Mouse (Mus musculus) layer of hippocampus, adult 2 months (tissue): ENCODE measurements at regions not wholly inside any gene's neighbourhood (a gene's known extent, or its start where the extent isn't known, plus 50 kb on each side); places are given as distances from the start of the nearest gene placed in this dataset.

Experiments used
- DNase-seq, 2 experiments: peaks; one replicate each; pipeline ENCODE4 v3.0.0; 2022; ENCODE audit warnings: low spot score in 2 of 2
- H3K27ac ChIP-seq: fragments of 200-600 bp; 2 replicates; pipeline ENCODE4 v1.8.1; 2022
- H3K4me3 ChIP-seq: fragments of 200-600 bp; 2 replicates; pipeline ENCODE4 v1.8.1; 2022; ENCODE audit warnings: mild to moderate bottlenecking
- CTCF ChIP-seq: fragments of 200-600 bp; conservative IDR thresholded peaks from 2 replicates; pipeline ENCODE4 v1.8.1; 2022; ENCODE audit warnings: antibody characterized with exemption, mild to moderate bottlenecking, moderate library complexity

DNA sequence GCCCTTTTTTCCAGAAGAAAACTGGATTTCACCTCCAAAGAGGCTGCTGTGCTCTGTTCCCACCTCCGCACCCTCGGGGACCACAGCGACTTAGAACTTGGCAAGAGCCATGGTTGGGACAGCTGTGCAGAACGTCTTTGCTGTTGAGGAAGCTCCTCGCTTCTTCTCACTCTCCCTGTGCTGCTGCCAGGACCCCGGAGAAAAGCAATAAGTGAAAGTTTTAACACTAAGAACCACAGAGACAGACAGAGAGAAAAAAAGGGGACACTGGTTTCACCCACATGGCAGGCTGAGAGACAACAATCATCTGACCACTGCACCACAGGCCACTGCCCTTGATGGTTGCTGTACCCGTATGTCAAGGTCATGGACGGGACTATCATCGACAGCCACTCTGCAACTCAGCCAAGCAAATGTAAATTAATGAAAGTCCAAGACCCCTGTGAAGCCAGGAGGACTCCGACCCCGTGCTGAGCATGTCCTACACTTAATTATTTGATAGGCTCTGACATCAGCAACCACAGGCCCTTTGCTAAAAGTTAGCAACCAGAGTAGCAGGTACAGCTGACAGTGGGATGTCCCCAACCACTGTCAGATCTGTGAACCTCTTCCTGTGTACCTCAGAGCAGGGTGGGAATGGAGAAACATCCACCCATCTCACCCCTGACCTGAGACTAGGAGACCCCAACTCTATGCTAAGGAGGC, 253.9 kb downstream of the Bcl11b start:
- TF ChIP-seq CTCF: no peak
- no peak for DNase-seq
- Histone ChIP-seq H3K4me3 (no peak overlapping the region), H3K27ac (no peak overlapping the region)

DNA sequence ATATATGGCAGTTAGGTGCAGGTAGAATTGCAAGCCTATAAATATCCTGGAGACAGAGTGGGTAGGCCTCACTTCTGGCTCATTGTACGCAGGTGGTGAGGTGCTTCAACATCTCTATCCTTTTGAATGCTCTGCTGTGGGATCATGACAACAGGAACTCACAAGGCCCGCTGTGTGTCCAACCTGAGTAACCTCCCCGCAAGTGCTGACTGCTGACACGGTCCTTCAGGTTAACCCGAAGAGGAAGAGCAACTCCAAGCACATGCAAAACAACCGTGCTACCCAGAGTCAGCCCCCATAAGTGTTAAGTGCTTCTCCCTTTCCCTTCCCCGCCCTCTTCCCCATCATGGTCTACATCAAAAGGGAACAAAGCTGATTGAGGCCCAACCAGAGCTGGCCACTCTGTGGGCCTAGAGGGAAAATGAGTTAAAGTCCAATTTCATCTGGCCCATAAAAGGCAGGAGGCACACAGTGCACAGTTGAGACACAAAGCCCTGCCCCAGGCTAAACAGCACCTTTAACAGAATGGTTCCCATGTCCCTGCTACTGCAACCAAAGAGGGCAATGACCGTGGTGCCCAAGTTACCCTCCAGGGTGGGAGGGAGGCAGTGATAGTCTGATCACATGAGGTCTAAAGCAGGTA, 253.0 kb downstream of the Bcl11b start:
- H3K4me3 ChIP-seq: no peak overlapping the region
- no peak overlapping the region for H3K27ac ChIP-seq
- DNase-seq: no peak
- TF ChIP-seq CTCF: no peak

DNA sequence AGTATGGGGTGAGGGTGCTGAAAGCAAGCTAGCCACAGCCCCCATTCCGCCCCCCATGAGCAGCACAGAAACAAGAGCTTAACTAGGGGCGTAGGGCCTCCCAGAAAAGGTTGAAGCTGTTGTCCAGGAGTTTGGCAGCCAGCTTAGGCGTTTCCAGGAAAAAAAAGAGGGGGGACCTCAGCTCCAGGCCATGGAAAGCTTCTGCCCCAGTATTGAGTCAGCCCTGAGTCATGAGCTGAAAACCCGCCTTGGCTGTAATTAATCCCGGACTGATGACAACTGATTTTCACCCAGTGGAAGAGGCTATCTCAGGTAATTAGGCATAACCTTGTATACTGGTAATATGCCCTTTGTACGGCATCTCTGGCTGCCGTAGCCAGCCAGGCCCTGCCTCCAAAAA, 251.3 kb downstream of the Bcl11b start:
- H3K27ac ChIP-seq: no peak overlapping the region
- H3K4me3 ChIP-seq: no peak overlapping the region
- no peak for TF ChIP-seq CTCF
- no peak for DNase-seq

DNA sequence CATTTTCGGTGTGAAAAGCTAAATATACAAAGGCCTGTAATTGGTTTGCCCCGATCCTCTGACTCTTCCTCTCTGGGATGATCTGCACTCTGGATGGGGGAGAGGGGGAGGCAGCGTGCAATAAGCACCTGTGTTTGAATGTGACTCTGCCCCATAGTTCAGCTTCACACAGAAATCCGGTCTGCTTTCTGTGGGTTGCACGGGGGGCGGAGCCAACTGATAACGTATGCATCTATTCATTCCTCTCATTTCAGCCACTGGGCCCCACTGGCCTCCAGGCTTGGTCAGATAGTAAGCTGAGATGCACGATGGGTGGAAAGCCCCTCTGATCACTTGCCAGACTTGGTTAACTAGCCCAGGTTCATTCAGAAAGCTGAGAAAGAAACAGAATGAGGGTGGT, 250.8 kb downstream of the Bcl11b start:
- Histone ChIP-seq H3K4me3 (no peak overlapping the region), H3K27ac (no peak overlapping the region)
- no peak for TF ChIP-seq CTCF
- DNase-seq: no peak

DNA sequence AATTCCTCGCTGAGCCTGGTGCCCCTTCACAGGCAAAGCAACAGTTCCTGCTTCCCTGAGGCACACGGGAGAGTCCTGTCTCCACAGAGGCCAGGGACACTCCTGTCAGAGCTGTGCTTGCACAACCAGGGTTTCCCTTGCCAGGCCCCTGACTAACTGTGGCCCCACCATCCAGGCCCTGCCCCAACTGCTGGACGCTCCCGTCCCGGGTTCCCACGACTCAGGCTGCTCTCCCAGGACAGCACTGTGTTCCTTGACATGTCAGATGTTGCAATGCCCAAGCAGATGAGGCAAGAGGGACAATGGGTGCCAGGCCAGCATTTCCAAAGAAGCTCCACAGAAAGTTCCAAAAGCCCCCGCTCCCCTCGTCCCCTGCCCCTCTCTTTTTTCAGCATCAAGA, 250.4 kb downstream of the Bcl11b start:
- TF ChIP-seq CTCF: no peak
- DNase-seq: no peak
- Histone ChIP-seq H3K4me3 (no peak overlapping the region), H3K27ac (no peak overlapping the region)

DNA sequence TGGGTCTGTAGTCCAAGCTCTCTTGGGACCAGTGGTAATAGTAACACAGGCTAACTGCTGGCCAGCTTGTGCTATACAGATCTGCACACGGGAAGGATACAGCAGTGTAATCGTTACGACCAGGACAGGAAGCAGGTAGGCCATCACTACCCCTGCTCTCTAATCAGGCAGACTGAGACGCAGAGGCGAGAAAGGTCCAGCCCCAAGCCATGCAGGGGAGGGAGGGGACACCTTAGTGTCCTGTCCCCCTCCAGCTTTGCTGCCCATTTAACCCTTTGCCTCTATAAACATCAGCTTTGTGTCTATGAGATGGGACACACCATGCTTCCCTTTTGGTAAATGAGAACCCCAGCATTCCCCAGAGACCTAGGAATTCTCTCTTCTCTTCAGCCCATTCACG, 249.9 kb downstream of the Bcl11b start:
- TF ChIP-seq CTCF: no peak
- Histone ChIP-seq H3K27ac (no peak overlapping the region), H3K4me3 (no peak overlapping the region)
- DNase-seq: no peak

DNA sequence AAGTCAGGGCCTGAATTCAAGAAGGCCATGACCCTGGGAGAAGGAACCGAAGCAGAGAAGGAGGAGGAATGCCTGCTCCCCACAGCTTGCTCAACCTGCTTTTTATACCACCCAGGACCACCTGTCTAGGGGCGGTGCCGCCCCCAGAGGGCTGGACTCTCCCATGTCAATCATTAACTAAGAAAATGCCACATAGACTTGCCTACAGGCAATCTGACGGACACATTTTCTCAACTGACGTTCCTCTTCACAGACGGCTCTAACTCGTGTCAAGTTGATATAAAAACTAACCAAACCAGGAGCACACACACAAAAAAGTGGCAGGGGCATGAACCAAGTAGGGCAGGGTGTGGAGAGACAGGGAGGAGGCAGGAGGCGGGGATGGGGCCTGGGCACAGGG, 248.5 kb downstream of the Bcl11b start:
- TF ChIP-seq CTCF: no peak
- no peak for DNase-seq
- Histone ChIP-seq H3K4me3 (no peak overlapping the region), H3K27ac (no peak overlapping the region)

DNA sequence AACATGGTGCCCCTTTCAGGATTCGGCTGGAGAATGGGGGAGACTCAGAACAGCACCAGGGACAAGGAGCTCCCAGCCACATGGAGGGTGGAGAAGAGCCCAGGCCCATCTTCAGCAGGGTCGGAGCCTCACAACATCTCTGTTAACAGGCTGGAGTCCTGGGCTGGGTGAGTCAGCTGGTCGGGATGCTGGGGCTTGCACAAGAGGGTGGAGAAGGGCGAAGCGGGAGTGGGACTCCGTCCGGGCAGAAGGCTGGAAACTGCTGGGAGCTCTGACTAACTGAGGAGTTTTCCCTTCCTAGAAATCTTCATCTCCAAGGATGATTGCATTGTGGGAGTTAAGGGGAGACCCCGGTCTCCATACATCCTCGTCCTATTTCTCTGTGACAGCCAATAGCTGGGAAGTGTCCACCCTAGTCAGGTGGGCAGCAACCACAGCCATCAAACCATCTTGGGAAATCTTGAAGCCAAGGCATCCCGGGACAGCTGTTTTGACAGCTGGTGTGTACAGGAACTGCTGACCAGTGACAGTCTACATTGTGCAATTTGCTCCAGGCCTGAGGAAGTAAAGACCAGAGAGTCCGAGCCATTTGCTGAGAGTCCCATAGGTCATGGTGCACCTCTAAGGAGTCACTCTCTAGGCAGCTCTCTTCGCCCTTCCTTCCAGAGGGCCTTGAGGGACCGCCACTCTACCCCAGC, 247.4 kb downstream of the Bcl11b start:
- TF ChIP-seq CTCF: no peak
- Histone ChIP-seq H3K27ac (no peak overlapping the region), H3K4me3 (no peak overlapping the region)
- no peak for DNase-seq

DNA sequence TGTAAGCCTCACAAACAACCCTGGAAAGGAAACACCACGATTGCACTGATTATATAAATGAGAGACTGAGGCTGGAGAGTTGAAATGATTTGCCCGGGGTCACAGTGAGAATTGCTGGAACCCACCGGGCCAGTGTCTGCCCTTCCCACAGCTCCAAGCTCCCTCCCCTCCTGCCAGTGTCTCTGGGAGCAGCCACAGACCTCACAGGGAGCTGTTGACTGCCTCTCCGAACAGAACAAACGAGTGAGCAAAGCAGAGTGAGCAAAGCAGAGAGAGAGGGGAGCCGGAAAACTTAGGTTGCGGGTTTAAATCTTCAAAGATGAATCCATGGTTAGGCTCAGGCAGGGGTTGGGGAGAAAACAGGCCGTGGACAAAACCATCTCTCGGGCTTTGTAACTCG, 246.2 kb downstream of the Bcl11b start:
- H3K27ac ChIP-seq: no peak overlapping the region
- DNase-seq: no peak
- no peak overlapping the region for H3K4me3 ChIP-seq
- no peak for TF ChIP-seq CTCF

DNA sequence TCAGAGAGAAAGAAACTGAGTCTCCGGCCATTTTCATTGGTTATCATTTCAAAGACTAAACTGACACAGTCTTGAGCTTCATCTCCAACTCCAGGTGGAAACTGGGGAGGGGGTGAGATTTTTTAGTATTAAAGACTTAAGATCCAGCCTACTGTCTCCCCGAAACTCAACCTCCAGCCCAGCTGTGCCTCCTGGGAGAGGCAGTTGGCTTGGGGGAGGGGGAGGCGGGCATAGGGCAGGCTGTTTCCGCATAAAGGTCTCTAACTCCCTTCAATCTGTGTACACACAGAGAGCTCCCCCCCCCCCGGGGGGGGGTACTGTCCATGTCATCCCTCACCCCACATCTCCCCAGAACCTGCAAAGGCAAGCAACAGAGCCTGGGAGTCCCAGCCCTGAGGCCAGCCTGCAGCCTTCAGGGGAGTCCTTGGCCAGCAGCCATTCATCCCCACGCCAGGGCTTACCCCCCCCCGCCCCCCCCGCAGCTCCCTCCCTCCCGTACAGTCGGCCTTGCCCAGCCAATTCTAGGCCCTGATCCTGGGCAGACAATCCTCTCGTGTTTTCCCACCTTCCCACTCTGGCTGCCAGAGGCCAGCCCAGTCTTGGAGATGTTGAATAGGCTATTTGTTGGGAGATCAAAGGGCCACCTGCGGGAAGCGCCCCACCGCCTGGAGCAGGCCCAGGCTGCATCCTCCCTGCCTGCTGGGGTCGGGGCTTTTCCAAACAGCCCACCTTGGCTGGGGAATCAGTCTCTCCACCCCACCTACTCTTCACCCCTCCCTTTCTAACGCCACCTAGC, 245.2 kb downstream of the Bcl11b start:
- H3K27ac ChIP-seq: no peak overlapping the region
- no peak for TF ChIP-seq CTCF
- no peak overlapping the region for H3K4me3 ChIP-seq
- DNase-seq: no peak

DNA sequence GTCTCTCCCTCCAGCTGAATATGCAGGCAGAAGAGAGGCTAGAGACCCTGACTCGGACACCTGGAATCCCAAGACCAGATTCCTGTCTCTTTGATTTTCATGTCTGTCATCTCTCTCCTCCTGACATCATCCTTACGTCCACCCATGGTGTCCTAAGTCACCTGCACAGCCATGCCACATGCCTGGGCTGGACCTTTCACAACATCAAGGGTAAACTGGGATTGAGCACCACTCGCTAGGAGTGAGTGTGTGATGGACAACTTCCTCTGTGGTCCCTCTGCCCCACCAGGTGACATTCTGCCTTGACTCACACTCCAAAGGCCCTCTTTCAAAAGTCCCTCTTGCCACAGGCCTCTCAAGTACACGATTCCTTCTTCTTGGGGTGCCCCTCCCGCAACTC, 244.1 kb downstream of the Bcl11b start:
- no peak for DNase-seq
- TF ChIP-seq CTCF: no peak
- Histone ChIP-seq H3K27ac (no peak overlapping the region), H3K4me3 (no peak overlapping the region)

DNA sequence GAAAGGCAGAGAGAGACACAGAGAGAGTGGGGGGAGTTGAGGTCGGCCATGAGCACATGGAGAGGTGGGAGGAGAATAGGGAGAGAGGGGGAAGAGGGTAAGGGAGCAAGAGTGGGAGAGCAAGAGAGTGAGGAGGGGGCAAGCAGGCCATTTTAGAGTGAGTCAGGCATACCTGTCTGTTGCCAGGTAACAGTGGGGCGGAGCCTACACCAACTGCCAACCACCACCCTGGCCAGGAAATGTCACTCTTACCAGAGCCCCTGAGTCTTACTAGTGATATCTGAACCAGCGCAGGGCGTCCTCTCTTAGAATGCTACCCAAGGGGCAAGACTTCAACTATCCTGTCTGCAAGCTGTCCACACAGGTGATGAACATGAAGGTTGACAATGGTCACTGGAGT, 243.5 kb downstream of the Bcl11b start:
- no peak for TF ChIP-seq CTCF
- Histone ChIP-seq H3K4me3 (no peak overlapping the region), H3K27ac (no peak overlapping the region)
- no peak for DNase-seq

DNA sequence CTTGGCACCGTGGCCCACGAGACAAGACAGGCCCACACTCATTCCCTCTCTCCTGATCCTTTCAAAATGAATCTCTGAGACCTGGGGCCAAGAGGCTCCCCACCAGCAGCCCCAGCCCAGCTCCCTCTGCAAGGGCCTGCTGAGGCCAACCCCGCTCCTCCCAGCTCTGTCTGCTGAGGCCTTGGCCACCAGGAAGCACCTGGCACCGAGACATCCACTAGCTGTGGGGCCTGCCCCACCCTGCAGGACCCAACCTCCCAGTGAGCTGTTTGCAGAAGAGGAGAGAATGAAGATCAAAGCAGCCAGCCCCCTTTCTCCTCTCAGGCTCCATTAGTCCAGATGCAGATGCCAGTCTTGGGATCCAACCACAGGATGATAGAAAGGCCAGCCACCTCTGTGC, 241.3 kb downstream of the Bcl11b start:
- no peak for DNase-seq
- Histone ChIP-seq H3K27ac (no peak overlapping the region), H3K4me3 (no peak overlapping the region)
- no peak for TF ChIP-seq CTCF
